Mouse (Mus musculus): ENCODE results near the gene Islr. TPM values are rescaled to one million over a fixed set of nuclear protein-coding genes. Genes with fewer than 3 reads are reported as not detected.

Gene Islr
- polyA plus RNA-seq, 1 experiment from 2014 or later, result 47.8 TPM

DNA sequence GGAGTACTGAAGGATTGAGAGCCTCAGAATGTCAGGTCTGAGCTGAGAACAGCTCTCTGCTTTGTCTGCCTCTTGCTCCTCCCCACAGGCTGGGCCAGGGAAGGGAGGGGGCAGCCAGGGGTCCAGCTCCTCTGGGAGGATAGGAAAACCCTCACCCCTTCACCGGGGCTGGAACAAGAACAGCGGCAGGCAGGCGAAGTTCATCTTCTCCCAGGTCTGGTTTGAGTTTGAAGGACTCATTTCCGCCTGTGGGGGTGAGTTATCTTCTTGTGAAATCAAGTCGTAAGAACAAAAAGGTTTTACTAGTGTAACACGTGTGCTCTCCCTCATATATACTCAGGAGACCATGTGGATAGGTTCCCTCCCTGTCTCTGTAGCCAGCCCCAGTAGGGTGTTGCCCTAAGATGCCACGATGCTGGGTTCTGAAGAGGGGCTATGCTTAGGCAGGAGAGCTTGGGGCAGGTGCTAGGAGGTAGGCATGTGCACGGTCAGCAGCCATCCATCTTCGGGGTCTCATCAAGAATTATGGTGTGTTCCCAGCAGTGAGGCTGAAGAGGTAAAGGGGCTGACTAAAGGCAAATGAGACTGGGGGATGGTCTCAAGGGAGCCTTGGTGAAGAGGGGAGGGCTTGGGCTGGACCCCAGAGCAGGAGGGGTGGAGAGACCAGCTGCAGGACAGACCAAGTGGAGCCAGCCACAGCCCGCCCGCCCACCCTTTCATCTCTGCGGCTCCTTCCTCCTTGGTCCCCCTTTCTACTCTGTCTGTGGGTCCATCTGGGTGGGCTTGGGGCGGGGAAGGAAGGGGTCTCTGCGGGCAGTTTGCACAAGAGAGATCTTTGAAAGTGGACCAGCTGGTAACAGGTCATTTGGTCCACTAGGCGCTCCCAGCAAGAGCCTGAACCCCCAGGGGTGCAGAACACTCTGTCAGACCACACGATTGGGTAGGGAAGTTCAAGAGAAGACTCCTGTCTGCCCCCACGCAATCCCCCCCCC lies 69.9 kb downstream of the Islr start:
- peaks cover 65% of the 10 kb centered on the region for H3K4me1 ChIP-seq
- ATAC-seq (ENCODE audit: low FRiP score), result peak; percentile 39; the same call in 1 of the 2 replicates
- H3K4me2 ChIP-seq (replicated peaks), result no peak overlapping the region
- no peak overlapping the region for H3K9ac ChIP-seq
- H3K36me3 ChIP-seq, result no peaks in the 10 kb centered on the region
- peaks cover 64% of the 10 kb centered on the region for H3K27me3 ChIP-seq
- H3K27ac ChIP-seq, result peak overlapping the region; percentile 56; the same call in 1 of the 2 replicates
- no peak overlapping the region for H3K4me3 ChIP-seq
- no peaks in the 10 kb centered on the region for H3K9me3 ChIP-seq (replicated peaks)
- 13% methylated on average over 16 of the region's 17 CpGs for WGBS

- 63% methylated on average over 7 of the region's 7 CpGs for WGBS
- H3K4me1 ChIP-seq, result peaks cover 69% of the 10 kb centered on the region
- no peak for ATAC-seq (ENCODE audit: low FRiP score)
- no peak overlapping the region for H3K4me3 ChIP-seq
- peaks cover 75% of the 10 kb centered on the region for H3K27me3 ChIP-seq
- no peaks in the 10 kb centered on the region for H3K9me3 ChIP-seq (replicated peaks)
- no peak overlapping the region for H3K27ac ChIP-seq
- H3K9ac ChIP-seq, result no peak overlapping the region
- no peaks in the 10 kb centered on the region for H3K36me3 ChIP-seq
- H3K4me2 ChIP-seq (replicated peaks), result no peak overlapping the region
Observed at GRCm38 (mm10) chr9:58131735-58132134, 72.4 kb downstream of the Islr start.

DNA sequence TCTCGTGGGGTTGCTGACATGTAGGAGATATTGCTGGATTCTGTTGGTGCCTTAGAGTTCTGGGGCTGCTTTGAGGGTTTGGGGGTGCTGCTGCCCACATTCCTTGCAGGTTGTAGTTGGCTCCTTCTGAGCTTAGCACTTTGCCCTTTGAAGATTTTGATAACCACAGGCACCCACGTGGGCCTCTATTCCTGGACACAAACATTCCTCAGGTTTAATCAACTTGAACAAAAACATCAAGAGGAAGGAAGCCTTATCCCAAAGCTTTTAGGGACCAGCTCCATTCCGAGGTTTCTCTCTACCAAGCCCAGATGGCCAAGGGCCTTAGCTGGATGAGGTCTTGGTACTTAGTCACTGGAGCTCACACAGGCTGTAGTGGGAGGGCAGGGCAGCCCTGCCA lies 73.2 kb downstream of the Islr start:
- 40% methylated on average over 3 of the region's 3 CpGs for WGBS
- H3K27me3 ChIP-seq, result peaks cover 73% of the 10 kb centered on the region
- H3K4me3 ChIP-seq, result no peak overlapping the region
- no peaks in the 10 kb centered on the region for H3K9me3 ChIP-seq (replicated peaks)
- H3K27ac ChIP-seq, result no peak overlapping the region
- peaks cover 65% of the 10 kb centered on the region for H3K4me1 ChIP-seq
- H3K36me3 ChIP-seq, result no peaks in the 10 kb centered on the region
- no peak for ATAC-seq (ENCODE audit: low FRiP score)
- no peak overlapping the region for H3K4me2 ChIP-seq (replicated peaks)
- no peak overlapping the region for H3K9ac ChIP-seq

- Histone ChIP-seq H3K4me1 (peaks cover 57% of the 10 kb centered on the region), H3K9ac (no peak overlapping the region), H3K9me3 (replicated peaks) (no peaks in the 10 kb centered on the region), H3K4me3 (no peak overlapping the region), H3K36me3 (no peaks in the 10 kb centered on the region), H3K27me3 (peaks cover 72% of the 10 kb centered on the region), H3K27ac (peak overlapping the region; percentile 36), H3K4me2 (replicated peaks) (peak overlapping the region; percentile 32)
- 11% methylated on average over 8 of the region's 8 CpGs for WGBS
- no peak for ATAC-seq (ENCODE audit: low FRiP score)
Observed at GRCm38 (mm10) chr9:58129508-58129907, 74.6 kb downstream of the Islr start.

DNA sequence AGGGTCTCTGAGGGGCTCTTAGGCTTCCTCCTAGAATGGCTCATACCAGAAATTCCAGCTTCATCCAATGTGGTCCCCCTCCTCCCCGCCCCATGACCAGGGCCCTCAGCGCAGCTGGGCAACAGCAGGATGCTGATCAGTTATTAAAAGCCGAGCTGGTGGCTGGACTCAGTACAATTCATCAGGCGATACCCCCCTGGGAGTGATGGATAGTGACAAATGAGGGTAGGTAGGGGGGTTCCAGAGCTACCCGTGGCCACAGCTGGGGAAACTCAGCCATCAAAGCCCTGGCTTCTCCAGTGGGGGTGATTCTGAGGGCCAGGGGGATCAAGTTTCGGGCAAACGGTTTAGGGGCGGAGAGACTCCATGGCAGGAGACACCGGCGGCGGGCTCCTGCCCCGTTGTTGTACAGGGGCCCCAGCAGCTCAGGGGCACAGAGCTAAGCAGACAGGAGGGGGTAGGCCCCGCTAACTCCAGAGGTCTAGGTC lies 75.1 kb downstream of the Islr start:
- H3K9ac ChIP-seq, result no peak overlapping the region

GRCm38 (mm10) chr9:58125811-58126210 lies 78.3 kb downstream of the Islr start:
- Histone ChIP-seq H3K27me3 (peaks cover 73% of the 10 kb centered on the region), H3K9ac (no peak overlapping the region), H3K4me1 (peaks cover 33% of the 10 kb centered on the region), H3K4me2 (replicated peaks) (no peak overlapping the region), H3K4me3 (no peak overlapping the region), H3K36me3 (no peaks in the 10 kb centered on the region), H3K27ac (no peak overlapping the region), H3K9me3 (replicated peaks) (no peaks in the 10 kb centered on the region)
- ATAC-seq (ENCODE audit: low FRiP score), result no peak
- WGBS, result 33% methylated on average over 4 of the region's 4 CpGs

More for the DNA sequence above, 75.1 kb downstream of the Islr start:
- ATAC-seq (ENCODE audit: low FRiP score), result peak; percentile 66
- Histone ChIP-seq H3K27ac (peak overlapping the region; percentile 36), H3K4me2 (replicated peaks) (peak overlapping the region; percentile 32), H3K9me3 (replicated peaks) (no peaks in the 10 kb centered on the region), H3K4me3 (no peak overlapping the region), H3K36me3 (no peaks in the 10 kb centered on the region), H3K4me1 (peaks cover 51% of the 10 kb centered on the region), H3K27me3 (peaks cover 75% of the 10 kb centered on the region)
- 2% methylated on average over 13 of the region's 13 CpGs for WGBS

- Histone ChIP-seq H3K36me3 (no peaks in the 10 kb centered on the region), H3K9me3 (replicated peaks) (no peaks in the 10 kb centered on the region), H3K4me1 (peaks cover 33% of the 10 kb centered on the region), H3K9ac (no peak overlapping the region), H3K27ac (no peak overlapping the region), H3K4me3 (no peak overlapping the region), H3K27me3 (peaks cover 67% of the 10 kb centered on the region), H3K4me2 (replicated peaks) (no peak overlapping the region)
- WGBS, result 54% methylated on average over 3 of the region's 3 CpGs
- ATAC-seq (ENCODE audit: low FRiP score), result no peak
Observed at GRCm38 (mm10) chr9:58125085-58125484, 79.0 kb downstream of the Islr start.

DNA sequence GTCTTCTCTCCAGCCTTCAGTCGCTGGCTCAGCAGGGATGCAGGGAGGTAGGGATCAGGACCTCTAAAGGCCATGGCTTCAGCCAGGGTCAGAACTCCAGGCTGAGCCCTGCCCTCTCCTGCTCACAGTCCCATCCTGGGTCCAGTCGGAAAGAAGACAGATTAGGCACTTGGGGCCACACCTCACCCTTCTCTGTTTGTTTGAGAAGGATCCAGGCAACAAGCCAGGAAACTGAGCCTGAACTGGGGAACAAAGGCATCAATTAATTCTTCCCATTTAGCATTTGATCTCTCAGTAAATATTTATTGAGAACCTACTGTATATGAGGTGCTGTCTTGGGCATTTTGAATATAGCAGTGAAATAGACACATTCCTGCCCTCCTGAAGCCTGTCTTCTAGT lies 85.4 kb downstream of the Islr start, which contains the start of gene Ccdc33:
Gene Ccdc33 (minus strand): TSS at position 153 of the 400 bp plus-strand sequence.
- Histone ChIP-seq H3K27ac (no peak within 1 kb of the TSS), H3K36me3 (no peaks in the 10 kb centered on the region), H3K4me2 (replicated peaks) (no peak within 1 kb of the TSS), H3K27me3 (peaks cover 62% of the 10 kb centered on the region), H3K4me3 (no peak within 1 kb of the TSS), H3K9ac (no peak within 1 kb of the TSS), H3K9me3 (replicated peaks) (no peaks in the 10 kb centered on the region), H3K4me1 (peaks cover 33% of the 10 kb centered on the region)
- no peak for ATAC-seq (ENCODE audit: low FRiP score)
- 36% methylated on average over 2 of the region's 2 CpGs for WGBS

- Histone ChIP-seq H3K27ac (peak overlapping the region; percentile 67), H3K27me3 (peaks cover 44% of the 10 kb centered on the region), H3K4me3 (no peak overlapping the region), H3K9ac (no peak overlapping the region), H3K36me3 (no peaks in the 10 kb centered on the region), H3K4me2 (replicated peaks) (no peak overlapping the region; the same call in 1 of the 2 replicates), H3K4me1 (peaks cover 55% of the 10 kb centered on the region), H3K9me3 (replicated peaks) (no peaks in the 10 kb centered on the region)
- whole genome bisulfite sequencing, result 30% methylated on average over 7 of the region's 7 CpGs
- ATAC-seq (ENCODE audit: low FRiP score), result no peak
Observed at GRCm38 (mm10) chr9:58116024-58116651, 88.0 kb downstream of the Islr start.

GRCm38 (mm10) chr9:58115297-58115925 lies 88.7 kb downstream of the Islr start:
- Histone ChIP-seq H3K4me1 (peaks cover 62% of the 10 kb centered on the region), H3K27ac (peak overlapping the region; percentile 67), H3K4me2 (replicated peaks) (no peak overlapping the region), H3K27me3 (peaks cover 40% of the 10 kb centered on the region), H3K9ac (no peak overlapping the region), H3K9me3 (replicated peaks) (no peaks in the 10 kb centered on the region), H3K4me3 (no peak overlapping the region), H3K36me3 (no peaks in the 10 kb centered on the region)
- ATAC-seq (ENCODE audit: low FRiP score), result no peak
- WGBS, result 25% methylated on average over 7 of the region's 7 CpGs

- Histone ChIP-seq H3K27me3 (peaks cover 36% of the 10 kb centered on the region), H3K9ac (no peak overlapping the region), H3K9me3 (replicated peaks) (no peaks in the 10 kb centered on the region), H3K4me2 (replicated peaks) (peak overlapping the region; percentile 44; the same call in 1 of the 2 replicates), H3K27ac (peak overlapping the region; percentile 94), H3K36me3 (no peaks in the 10 kb centered on the region), H3K4me3 (no peak overlapping the region), H3K4me1 (peaks cover 66% of the 10 kb centered on the region)
- no peak for ATAC-seq (ENCODE audit: low FRiP score)
- 4% methylated on average over 9 of the region's 9 CpGs for WGBS
Observed at GRCm38 (mm10) chr9:58114019-58114418, 90.1 kb downstream of the Islr start.
